Mouse (Mus musculus): ENCODE measurements around the gene Hemk1. TPM values are rescaled to one million over a fixed set of nuclear protein-coding genes. Genes with fewer than 3 reads are reported as not detected.
A peak's percentile ranks its signal among the peaks of the same experiment; 100 is the strongest.

Hemk1 gene
- polyA plus RNA-seq, 1 experiment from 2014 or later, result 14.6 TPM

GRCm38 (mm10) chr9:107287294-107287693, 50.9 kb downstream of the Hemk1 start:
- ATAC-seq (replicated peaks), result no peak
- WGBS, result 83% methylated on average over 2 of the region's 2 CpGs

GRCm38 (mm10) chr9:107285009-107285408, 53.1 kb downstream of the Hemk1 start:
- 21% methylated on average over 3 of the region's 3 CpGs for WGBS
- H3K36me3 ChIP-seq, result no peaks in the 10 kb centered on the region
- no peaks in the 10 kb centered on the region for H3K27me3 ChIP-seq
- no peak for ATAC-seq (replicated peaks)
- H3K4me1 ChIP-seq, result peaks cover 12% of the 10 kb centered on the region
- H3K9me3 ChIP-seq, result no peaks in the 10 kb centered on the region
- no peak overlapping the region for H3K4me3 ChIP-seq
- H3K27ac ChIP-seq (replicated peaks), result no peak overlapping the region
- no peak overlapping the region for H3K9ac ChIP-seq (replicated peaks)
- no peak overlapping the region for H3K4me2 ChIP-seq (replicated peaks)

More at GRCm38 (mm10) chr9:107287294-107287693, 50.9 kb downstream of the Hemk1 start:
- no peak overlapping the region for H3K27ac ChIP-seq (replicated peaks)
- H3K27me3 ChIP-seq, result no peaks in the 10 kb centered on the region
- no peaks in the 10 kb centered on the region for H3K9me3 ChIP-seq
- no peak overlapping the region for H3K4me3 ChIP-seq
- peaks cover 12% of the 10 kb centered on the region for H3K4me1 ChIP-seq
- no peak overlapping the region for H3K9ac ChIP-seq (replicated peaks)
- no peak overlapping the region for H3K4me2 ChIP-seq (replicated peaks)
- H3K36me3 ChIP-seq, result no peaks in the 10 kb centered on the region

GRCm38 (mm10) chr9:107282951-107283350, 55.2 kb downstream of the Hemk1 start:
- Histone ChIP-seq H3K9me3 (no peaks in the 10 kb centered on the region), H3K9ac (replicated peaks) (no peak overlapping the region), H3K4me3 (no peak overlapping the region), H3K27me3 (no peaks in the 10 kb centered on the region), H3K4me2 (replicated peaks) (no peak overlapping the region), H3K36me3 (no peaks in the 10 kb centered on the region), H3K27ac (replicated peaks) (no peak overlapping the region), H3K4me1 (peaks cover 17% of the 10 kb centered on the region)
- no peak for ATAC-seq (replicated peaks)
- WGBS, result 87% methylated on average over 9 of the region's 9 CpGs

GRCm38 (mm10) chr9:107281241-107281987, 56.7 kb downstream of the Hemk1 start:
- H3K4me1 ChIP-seq, result peaks cover 17% of the 10 kb centered on the region
- H3K27me3 ChIP-seq, result no peaks in the 10 kb centered on the region
- no peak overlapping the region for H3K4me3 ChIP-seq
- no peaks in the 10 kb centered on the region for H3K36me3 ChIP-seq
- no peak for ATAC-seq (replicated peaks)
- H3K9ac ChIP-seq (replicated peaks), result no peak overlapping the region
- no peaks in the 10 kb centered on the region for H3K9me3 ChIP-seq
- no peak overlapping the region for H3K4me2 ChIP-seq (replicated peaks)
- H3K27ac ChIP-seq (replicated peaks), result no peak overlapping the region
- WGBS, result 86% methylated on average over 5 of the region's 5 CpGs

- Histone ChIP-seq H3K27ac (replicated peaks) (no peak overlapping the region), H3K9ac (replicated peaks) (no peak overlapping the region), H3K4me3 (no peak overlapping the region), H3K36me3 (no peaks in the 10 kb centered on the region), H3K4me2 (replicated peaks) (no peak overlapping the region), H3K9me3 (no peaks in the 10 kb centered on the region), H3K4me1 (peaks cover 17% of the 10 kb centered on the region), H3K27me3 (no peaks in the 10 kb centered on the region)
- WGBS, result 54% methylated on average over 13 of the region's 13 CpGs
- ATAC-seq (replicated peaks), result no peak
Measured at GRCm38 (mm10) chr9:107280322-107281027, 57.7 kb downstream of the Hemk1 start.

GRCm38 (mm10) chr9:107279378-107280321, 58.5 kb downstream of the Hemk1 start:
- WGBS, result 30% methylated on average over 16 of the region's 16 CpGs
- Histone ChIP-seq H3K4me1 (peaks cover 17% of the 10 kb centered on the region), H3K4me3 (no peak overlapping the region), H3K4me2 (replicated peaks) (no peak overlapping the region), H3K9ac (replicated peaks) (no peak overlapping the region), H3K27ac (replicated peaks) (no peak overlapping the region), H3K36me3 (no peaks in the 10 kb centered on the region), H3K9me3 (no peaks in the 10 kb centered on the region), H3K27me3 (no peaks in the 10 kb centered on the region)
- ATAC-seq (replicated peaks), result no peak; the same call in 1 of the 2 replicates

GRCm38 (mm10) chr9:107278527-107279377, 59.4 kb downstream of the Hemk1 start:
- no peaks in the 10 kb centered on the region for H3K36me3 ChIP-seq
- peaks cover 17% of the 10 kb centered on the region for H3K4me1 ChIP-seq
- H3K9ac ChIP-seq (replicated peaks), result no peak overlapping the region
- WGBS, result 46% methylated on average over 8 of the region's 8 CpGs
- H3K4me2 ChIP-seq (replicated peaks), result no peak overlapping the region
- H3K9me3 ChIP-seq, result no peaks in the 10 kb centered on the region
- H3K27ac ChIP-seq (replicated peaks), result no peak overlapping the region
- H3K27me3 ChIP-seq, result no peaks in the 10 kb centered on the region
- H3K4me3 ChIP-seq, result no peak overlapping the region
- ATAC-seq (replicated peaks), result peak; percentile 58; the same call in 1 of the 2 replicates

- 40% methylated on average over 4 of the region's 4 CpGs for WGBS
- H3K27ac ChIP-seq (replicated peaks), result no peak overlapping the region
- no peaks in the 10 kb centered on the region for H3K27me3 ChIP-seq
- H3K9me3 ChIP-seq, result no peaks in the 10 kb centered on the region
- ATAC-seq (replicated peaks), result peak; percentile 41; the same call in 1 of the 2 replicates
- no peaks in the 10 kb centered on the region for H3K36me3 ChIP-seq
- H3K4me2 ChIP-seq (replicated peaks), result no peak overlapping the region
- no peak overlapping the region for H3K9ac ChIP-seq (replicated peaks)
- peaks cover 17% of the 10 kb centered on the region for H3K4me1 ChIP-seq
- H3K4me3 ChIP-seq, result no peak overlapping the region
Measured at GRCm38 (mm10) chr9:107278126-107278525, 60.0 kb downstream of the Hemk1 start.

- H3K36me3 ChIP-seq, result no peaks in the 10 kb centered on the region
- no peak overlapping the region for H3K4me3 ChIP-seq
- 88% methylated on average over 7 of the region's 7 CpGs for WGBS
- H3K9me3 ChIP-seq, result no peaks in the 10 kb centered on the region
- no peak for ATAC-seq (replicated peaks)
- no peak overlapping the region for H3K9ac ChIP-seq (replicated peaks)
- no peak overlapping the region for H3K27ac ChIP-seq (replicated peaks)
- H3K4me1 ChIP-seq, result peaks cover 17% of the 10 kb centered on the region
- H3K4me2 ChIP-seq (replicated peaks), result no peak overlapping the region
- no peaks in the 10 kb centered on the region for H3K27me3 ChIP-seq
Measured at GRCm38 (mm10) chr9:107277603-107278002, 60.5 kb downstream of the Hemk1 start.

Data from forebrain, embryonic 15.5 days (tissue).